Mouse (Mus musculus): Measurements from ENCODE around the gene Cltc.

Gene Cltc

DNA sequence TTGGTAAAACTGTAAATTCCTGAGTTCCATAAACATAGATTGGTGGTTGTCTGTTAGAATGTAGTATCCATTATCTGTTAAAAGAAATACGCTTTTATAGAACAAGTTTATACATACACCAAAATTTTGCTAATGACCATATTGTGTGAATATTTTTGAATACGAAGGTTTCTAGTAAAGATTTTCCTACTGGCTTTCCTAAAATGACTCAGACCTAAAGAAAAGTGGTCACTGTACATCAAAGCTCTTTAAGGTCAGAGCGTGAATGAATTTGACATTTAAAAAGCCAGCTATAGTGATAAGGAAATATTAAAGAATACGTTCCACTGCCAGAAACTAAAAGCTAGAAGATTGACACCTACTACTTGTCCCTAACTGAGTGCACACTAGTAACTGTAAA, 112.8 kb downstream of the Cltc start:
- DNase-seq: no peak

Measured in thymus, adult 18-20 months (tissue).